Comparison of ENCODE assay signal across 13 mouse cellular contexts in the genomic region with DNA sequence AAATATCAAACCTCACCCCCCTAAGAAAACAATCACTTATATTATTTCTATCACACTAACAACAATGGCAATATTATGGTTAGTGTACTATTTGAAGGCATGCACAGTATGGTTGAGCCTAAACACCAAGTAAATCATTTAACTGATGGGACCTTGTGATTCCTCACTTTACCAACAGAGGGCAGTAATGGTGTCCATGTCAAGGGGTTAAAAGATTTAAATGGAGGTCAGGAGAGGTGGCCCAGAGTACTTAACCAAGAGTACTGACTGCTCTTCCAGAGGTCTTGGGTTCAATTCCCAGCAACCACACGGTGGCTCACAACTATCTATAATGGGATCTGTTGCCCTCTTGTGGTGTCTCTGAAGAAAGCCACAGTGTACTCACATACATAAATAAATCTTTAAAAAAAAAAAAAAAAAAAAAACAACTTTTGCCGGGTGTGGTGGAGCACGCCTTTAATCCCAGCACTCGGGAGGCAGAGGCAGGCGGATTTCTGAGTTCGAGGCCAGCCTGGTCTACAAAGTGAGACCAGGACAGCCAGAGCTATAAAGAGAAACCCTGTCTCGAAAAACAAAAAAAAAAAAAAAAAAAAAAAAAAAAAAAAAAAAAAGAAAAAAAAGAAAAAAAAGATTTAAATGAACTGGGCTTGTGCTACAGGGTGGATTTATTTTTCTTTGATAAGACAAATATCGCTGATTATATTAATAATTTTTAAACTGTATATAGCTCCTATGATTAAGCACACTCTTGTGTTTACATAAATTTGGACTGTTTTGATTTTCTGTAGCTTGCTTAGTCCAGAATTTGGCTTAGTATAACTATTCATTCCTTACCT. TPM values are rescaled to one million over a fixed set of nuclear protein-coding genes. Genes with fewer than 3 reads are reported as not detected.
DNase-seq lines count a peak whose midpoint lies in the region; ATAC-seq and TF ChIP-seq lines count a peak whose summit lies in the region.
"Had no signal": no experiment of that assay in that cellular context is flagged by ENCODE, and none has a peak within 500 bp of the region (broad histone marks: within the 10 kb centered on the region; RNA-seq: fewer than 3 reads in every experiment).

No protein-coding gene starts in this region.

- H3K4me2 ChIP-seq in hindbrain, embryonic 16.5 days (ENCODE audit: low read length) = no peak overlapping the region
- H3K4me2 ChIP-seq in hindbrain, embryonic 12.5 days (replicated peaks) = no peak overlapping the region

- H3K4me1 ChIP-seq in hindbrain, embryonic 16.5 days (ENCODE audit: control insufficient read depth, insufficient read depth, low read depth, low read length) = peaks cover 4% of the 10 kb centered on the region; the same call in 1 of the 2 replicates
- H3K4me1 ChIP-seq in hindbrain, embryonic 12.5 days = 0 out of 2 replicates have a peak, but pooled peaks cover 5% of the 10 kb centered on the region
- H3K4me1 ChIP-seq in E14TG2a.4 (replicated peaks; ENCODE audit: low read depth, low read length) = no peaks in the 10 kb centered on the region

- no peak overlapping the region for H3K9ac ChIP-seq in hindbrain, embryonic 16.5 days (ENCODE audit: low read depth, low read length)
- H3K9ac ChIP-seq in hindbrain, embryonic 12.5 days = no peak overlapping the region

- WGBS in hindbrain, embryonic 16.5 days = 95% methylated on average over 8 of the region's 8 CpGs
- WGBS in hindbrain, embryonic 12.5 days = 89% methylated on average over 8 of the region's 8 CpGs

- H3K36me3 ChIP-seq in hindbrain, embryonic 16.5 days (ENCODE audit: control insufficient read depth, insufficient read depth, low read length) = no peaks in the 10 kb centered on the region
- H3K36me3 ChIP-seq in hindbrain, embryonic 12.5 days = no peaks in the 10 kb centered on the region
- H3K36me3 ChIP-seq in E14TG2a.4 (ENCODE audit: insufficient read depth, low read length) = no peaks in the 10 kb centered on the region

- peak overlapping the region; percentile 36 for H3K27ac ChIP-seq in hindbrain, embryonic 16.5 days (ENCODE audit: low read depth, low read length)
- H3K27ac ChIP-seq in hindbrain, embryonic 12.5 days = no peak overlapping the region

- H3K4me3 ChIP-seq in hindbrain, embryonic 16.5 days (ENCODE audit: low read length) = no peak overlapping the region
- H3K4me3 ChIP-seq in hindbrain, embryonic 12.5 days = no peak overlapping the region
- H3K4me3 ChIP-seq in E14TG2a.4 (replicated peaks; ENCODE audit: low read length) = no peak overlapping the region

- ATAC-seq in hindbrain, embryonic 16.5 days = no peak
- ATAC-seq in hindbrain, embryonic 12.5 days (ENCODE audit: low FRiP score) = no peak
- ATAC-seq in granulocyte monocyte progenitor cell, adult 5-6 weeks (replicated peaks; ENCODE audit: poor library complexity, severe bottlenecking) = 0 out of 2 replicates have a peak, but pooled peaks have one; percentile 30

- DNase-seq in 416B (ENCODE audit: low read depth) = peak; percentile 53
- DNase-seq in spleen, adult 12 weeks (ENCODE audit: low spot score) = no peak
- DNase-seq in thymus, postnatal 25 days = no peak

- TF ChIP-seq CTCF in E14TG2a.4 (conservative IDR thresholded peaks at IDR 0.05; ENCODE audit: low read length) = peak; percentile 66

- H3K27me3 ChIP-seq in hindbrain, embryonic 16.5 days (replicated peaks; ENCODE audit: control insufficient read depth, insufficient read depth, low read length) = no peaks in the 10 kb centered on the region
- H3K27me3 ChIP-seq in hindbrain, embryonic 12.5 days = no peaks in the 10 kb centered on the region
- H3K27me3 ChIP-seq in E14TG2a.4 (ENCODE audit: insufficient read depth, low read length) = no peaks in the 10 kb centered on the region

- no peaks in the 10 kb centered on the region for H3K9me3 ChIP-seq in hindbrain, embryonic 16.5 days (ENCODE audit: control insufficient read depth, low read length)
- no peaks in the 10 kb centered on the region for H3K9me3 ChIP-seq in hindbrain, embryonic 12.5 days (replicated peaks)
- H3K9me3 ChIP-seq in E14TG2a.4 (ENCODE audit: low read length) = no peaks in the 10 kb centered on the region

RNA-seq across cellular contexts. Expression of a gene that starts 55.3 kb away (rescaled TPM):
- not detected in 2 replicates for polyA plus RNA-seq in hindbrain, embryonic 16.5 days (2015; fragmentation: Nextera tagmentation; extraction: Ambion mirVana)
- not detected in 2 replicates for polyA plus RNA-seq in hindbrain, embryonic 12.5 days (2016; fragmentation: Nextera tagmentation; extraction: Ambion mirVana)
- total RNA-seq in granulocyte monocyte progenitor cell, adult 5-6 weeks (2014; fragmentation: Nextera tagmentation) = not detected in 2 replicates
- not detected in 2 replicates for total RNA-seq in granulocyte monocyte progenitor cell, adult 5-6 weeks (2017)
- total RNA-seq: adrenal gland, postnatal 36 days; gastrocnemius, adult 8-10 months; neutrophil, adult 5-6 weeks had no signal
- polyA plus RNA-seq: cortical plate, adult 2 months; kidney, embryonic 14.5 days; lung, embryonic 16.5 days had no signal
